Mouse (Mus musculus): ENCODE data around the gene Gm21541. TPM values are rescaled to one million over a fixed set of nuclear protein-coding genes. Genes with fewer than 3 reads are reported as not detected.

Gene Gm21541
- polyA plus RNA-seq (2014; fragmentation: Illumina TruSeq; extraction: RNeasy Lipid Tissue Mini Kit (QIAGEN cat#74804); ENCODE audit: low read depth, low replicate concordance) = not detected

GRCm38 (mm10) chr4:41903310-41903709 lies at the start of gene Gm21541:
Gene Gm21541 (plus strand): TSS chr4:41903610.

DNA sequence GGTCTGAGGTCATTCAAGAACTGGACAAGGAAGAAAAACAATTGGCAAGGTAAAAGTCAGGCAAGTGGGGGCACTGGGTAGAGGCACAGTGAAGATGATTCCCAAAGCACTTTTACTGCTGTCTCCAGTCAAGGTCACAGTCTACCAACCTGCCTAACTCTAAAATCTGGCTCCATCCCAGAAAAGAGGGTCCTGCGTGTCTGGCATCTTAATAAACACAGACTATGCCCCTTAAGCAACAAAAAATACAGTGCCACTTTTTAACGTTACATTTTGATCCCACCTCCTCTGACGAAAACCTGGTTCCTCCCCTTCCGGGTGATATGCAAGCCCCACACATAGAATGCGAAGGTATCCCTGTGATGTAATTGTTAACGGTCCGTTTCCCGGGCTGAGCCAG lies 37.9 kb downstream of the Gm21541 start, which contains the start of gene Gm20878:
Gene Gm20878 (plus strand): TSS at position 301 of the 400 bp plus-strand sequence.

Other genes with a start within 250 kb of the Gm21541 start
- gene Cntfr, start 206.5 kb upstream of the Gm21541 start, polyA plus RNA-seq (2014; fragmentation: Illumina TruSeq; extraction: RNeasy Lipid Tissue Mini Kit (QIAGEN cat#74804); ENCODE audit: low read depth, low replicate concordance) = not detected
- 22.8 TPM for gene Il11ra1, start 203.6 kb upstream of the Gm21541 start, polyA plus RNA-seq (2014; fragmentation: Illumina TruSeq; extraction: RNeasy Lipid Tissue Mini Kit (QIAGEN cat#74804); ENCODE audit: low read depth, low replicate concordance)
- gene Rpp25l, start 190.1 kb upstream of the Gm21541 start, polyA plus RNA-seq (2014; fragmentation: Illumina TruSeq; extraction: RNeasy Lipid Tissue Mini Kit (QIAGEN cat#74804); ENCODE audit: low read depth, low replicate concordance) = 0.85 TPM
- 16.2 TPM for gene Dctn3, start 180.4 kb upstream of the Gm21541 start, polyA plus RNA-seq (2014; fragmentation: Illumina TruSeq; extraction: RNeasy Lipid Tissue Mini Kit (QIAGEN cat#74804); ENCODE audit: low read depth, low replicate concordance)
- gene Arid3c, start 172.5 kb upstream of the Gm21541 start, polyA plus RNA-seq (2014; fragmentation: Illumina TruSeq; extraction: RNeasy Lipid Tissue Mini Kit (QIAGEN cat#74804); ENCODE audit: low read depth, low replicate concordance) = not detected
- gene Galt, start 148.4 kb upstream of the Gm21541 start, polyA plus RNA-seq (2014; fragmentation: Illumina TruSeq; extraction: RNeasy Lipid Tissue Mini Kit (QIAGEN cat#74804); ENCODE audit: low read depth, low replicate concordance) = 6.9 TPM
- 109 TPM for gene Sigmar1, start 147.5 kb upstream of the Gm21541 start, polyA plus RNA-seq (2014; fragmentation: Illumina TruSeq; extraction: RNeasy Lipid Tissue Mini Kit (QIAGEN cat#74804); ENCODE audit: low read depth, low replicate concordance)
- gene Ccl27a, start 129.4 kb upstream of the Gm21541 start, polyA plus RNA-seq (2014; fragmentation: Illumina TruSeq; extraction: RNeasy Lipid Tissue Mini Kit (QIAGEN cat#74804); ENCODE audit: low read depth, low replicate concordance) = 9.1 TPM
- 1.1 TPM for gene Gm20878, start 38.0 kb downstream of the Gm21541 start, polyA plus RNA-seq (2014; fragmentation: Illumina TruSeq; extraction: RNeasy Lipid Tissue Mini Kit (QIAGEN cat#74804); ENCODE audit: low read depth, low replicate concordance)
- not detected for gene Fam205a4, start 62.4 kb downstream of the Gm21541 start, polyA plus RNA-seq (2014; fragmentation: Illumina TruSeq; extraction: RNeasy Lipid Tissue Mini Kit (QIAGEN cat#74804); ENCODE audit: low read depth, low replicate concordance)
- gene Gm21093, start 131.1 kb downstream of the Gm21541 start, polyA plus RNA-seq (2014; fragmentation: Illumina TruSeq; extraction: RNeasy Lipid Tissue Mini Kit (QIAGEN cat#74804); ENCODE audit: low read depth, low replicate concordance) = not detected
- not detected for gene Gm3893, start 187.6 kb downstream of the Gm21541 start, polyA plus RNA-seq (2014; fragmentation: Illumina TruSeq; extraction: RNeasy Lipid Tissue Mini Kit (QIAGEN cat#74804); ENCODE audit: low read depth, low replicate concordance)
- gene Gm13304, start 211.2 kb downstream of the Gm21541 start, polyA plus RNA-seq (2014; fragmentation: Illumina TruSeq; extraction: RNeasy Lipid Tissue Mini Kit (QIAGEN cat#74804); ENCODE audit: low read depth, low replicate concordance) = not detected
- not detected for gene Gm13306, start 249.8 kb downstream of the Gm21541 start, polyA plus RNA-seq (2014; fragmentation: Illumina TruSeq; extraction: RNeasy Lipid Tissue Mini Kit (QIAGEN cat#74804); ENCODE audit: low read depth, low replicate concordance)